In genomic region chr7:29039604-29039984, GRCm38 (mm10) we compare ENCODE assay signal across 8 mouse cellular contexts. TPM values are rescaled to one million over a fixed set of nuclear protein-coding genes. Genes with fewer than 3 reads are reported as not detected.
DNase-seq lines count a peak whose midpoint lies in the region; ATAC-seq lines count a peak whose summit lies in the region.

No protein-coding gene starts in this region.

- peak overlapping the region; percentile 85 for H3K4me2 ChIP-seq in intestine, embryonic 16.5 days (ENCODE audit: low read depth, low read length)

- intact Hi-C loops in left cerebral cortex, postnatal 25 days (cut with DNase I): loop anchor here (1.0 to 5.0 kb wide), 2 partner anchors 67 to 257 kb away; no protein-coding TSS in a partner anchor

- H3K27me3 ChIP-seq in embryonic facial prominence, embryonic 10.5 days (replicated peaks; ENCODE audit: low read depth, poor library complexity, severe bottlenecking): no peaks in the 10 kb centered on the region
- H3K27me3 ChIP-seq in intestine, embryonic 16.5 days (replicated peaks; ENCODE audit: control insufficient read depth, insufficient read depth, low read length): no peaks in the 10 kb centered on the region
- H3K27me3 ChIP-seq in midbrain, embryonic 10.5 days (ENCODE audit: low read depth, poor library complexity, severe bottlenecking): no peaks in the 10 kb centered on the region

- H3K36me3 ChIP-seq in embryonic facial prominence, embryonic 10.5 days (replicated peaks): peaks cover 4% of the 10 kb centered on the region
- H3K36me3 ChIP-seq in intestine, embryonic 16.5 days (ENCODE audit: control insufficient read depth, insufficient read depth, low read length): no peaks in the 10 kb centered on the region
- no peaks in the 10 kb centered on the region for H3K36me3 ChIP-seq in midbrain, embryonic 10.5 days

- peaks cover 29% of the 10 kb centered on the region for H3K4me1 ChIP-seq in embryonic facial prominence, embryonic 10.5 days
- peaks cover 24% of the 10 kb centered on the region for H3K4me1 ChIP-seq in intestine, embryonic 16.5 days (ENCODE audit: control insufficient read depth, insufficient read depth, low read length)
- H3K4me1 ChIP-seq in midbrain, embryonic 10.5 days: peaks cover 30% of the 10 kb centered on the region

- under 1% methylated on average over 11 of the region's 11 CpGs for WGBS in embryonic facial prominence, embryonic 10.5 days
- under 1% methylated on average over 11 of the region's 11 CpGs for WGBS in intestine, embryonic 16.5 days
- WGBS in midbrain, embryonic 10.5 days: under 1% methylated on average over 11 of the region's 11 CpGs

- H3K27ac ChIP-seq in embryonic facial prominence, embryonic 10.5 days (replicated peaks): peak overlapping the region; percentile 85
- H3K27ac ChIP-seq in intestine, embryonic 16.5 days (ENCODE audit: low read length): 0 out of 2 replicates have a peak overlapping the region, but pooled peaks have one; percentile 31
- H3K27ac ChIP-seq in midbrain, embryonic 10.5 days (replicated peaks): peak overlapping the region; percentile 85

- peaks cover 2% of the 10 kb centered on the region; the same call in 1 of the 2 replicates for H3K9me3 ChIP-seq in embryonic facial prominence, embryonic 10.5 days
- no peaks in the 10 kb centered on the region for H3K9me3 ChIP-seq in intestine, embryonic 16.5 days (ENCODE audit: control insufficient read depth, low read length)
- peaks cover 8% of the 10 kb centered on the region; the same call in 1 of the 2 replicates for H3K9me3 ChIP-seq in midbrain, embryonic 10.5 days (replicated peaks)

- H3K9ac ChIP-seq in intestine, embryonic 16.5 days (ENCODE audit: low read depth, low read length): peak overlapping the region; percentile 72

- peak overlapping the region; percentile 66 for H3K4me3 ChIP-seq in embryonic facial prominence, embryonic 10.5 days
- peak overlapping the region; percentile 53 for H3K4me3 ChIP-seq in intestine, embryonic 16.5 days (ENCODE audit: low read length)
- H3K4me3 ChIP-seq in midbrain, embryonic 10.5 days: peak overlapping the region; percentile 61

- peak; percentile 67 for ATAC-seq in intestine, embryonic 16.5 days

- DNase-seq in adrenal gland, postnatal 10 days: peak; percentile 88
- peak; percentile 89 for DNase-seq in embryonic facial prominence, embryonic 10.5 days (ENCODE audit: low spot score)
- peak; percentile 60 to 84 for DNase-seq in gastrocnemius, postnatal 4 days (ENCODE audit: low spot score in 2 of 2)
- DNase-seq in left cerebral cortex, postnatal 25 days (ENCODE audit: low spot score in 2 of 2): peak; percentile 93 to 95
- peak; percentile 89 for DNase-seq in midbrain, embryonic 10.5 days (ENCODE audit: low spot score)
- peak; percentile 84 for DNase-seq in right cerebral cortex, postnatal 36 days (ENCODE audit: low spot score in 2 of 2)
- DNase-seq in urinary bladder, postnatal 4 days (ENCODE audit: low spot score in 2 of 2): peak; percentile 76 to 86

RNA-seq across cellular contexts. Expression of gene Map4k1, which starts 57.7 kb away (rescaled TPM):
- 1 to 10 TPM; 3.3 to 4.9 TPM for total RNA-seq in adrenal gland, postnatal 10 days (2021)
- polyA plus RNA-seq in embryonic facial prominence, embryonic 10.5 days (2016; fragmentation: Nextera tagmentation; extraction: Ambion mirVana): 11.6 and 14.4 TPM in 2 replicates
- 1 to 10 TPM; 1.3 to 1.6 TPM for total RNA-seq in gastrocnemius, postnatal 4 days (2021)
- polyA plus RNA-seq in intestine, embryonic 16.5 days (2015; fragmentation: Nextera tagmentation; extraction: Ambion mirVana): 6.9 and 7.3 TPM in 2 replicates
- 1 to 10 TPM; 1.7 to 1.8 TPM for total RNA-seq in left cerebral cortex, postnatal 25 days (2021)
- polyA plus RNA-seq in midbrain, embryonic 10.5 days (2016; fragmentation: Nextera tagmentation; extraction: Ambion mirVana): 7.9 and 11.4 TPM in 2 replicates

RNA-seq across cellular contexts. Expression of gene Eif3k, which starts 57.9 kb away (rescaled TPM):
- total RNA-seq in adrenal gland, postnatal 10 days (2021): 100 to 1,000 TPM; 240 to 250 TPM
- polyA plus RNA-seq in embryonic facial prominence, embryonic 10.5 days (2016; fragmentation: Nextera tagmentation; extraction: Ambion mirVana): 444 and 454 TPM in 2 replicates
- total RNA-seq in gastrocnemius, postnatal 4 days (2021): 100 to 1,000 TPM; 191 to 212 TPM
- 355 and 362 TPM in 2 replicates for polyA plus RNA-seq in intestine, embryonic 16.5 days (2015; fragmentation: Nextera tagmentation; extraction: Ambion mirVana)
- 100 to 1,000 TPM; 175 to 185 TPM for total RNA-seq in left cerebral cortex, postnatal 25 days (2021)
- polyA plus RNA-seq in midbrain, embryonic 10.5 days (2016; fragmentation: Nextera tagmentation; extraction: Ambion mirVana): 402 and 429 TPM in 2 replicates

Comparison
In these comparisons a context has a peak if more than half of its experiments do, and no peak if none do; other contexts are left out.
1. Peak in every context shown above with its lines: DNase-seq, ATAC-seq, H3K4me3 ChIP-seq and H3K27ac ChIP-seq.
2. H3K27ac ChIP-seq: peak in every context shown above with its lines; median percentile 85 in embryonic facial prominence, embryonic 10.5 days; 85 in midbrain, embryonic 10.5 days; 31 in intestine, embryonic 16.5 days.